Mouse (Mus musculus): ENCODE data around the gene Susd1.

The Susd1 gene

DNA sequence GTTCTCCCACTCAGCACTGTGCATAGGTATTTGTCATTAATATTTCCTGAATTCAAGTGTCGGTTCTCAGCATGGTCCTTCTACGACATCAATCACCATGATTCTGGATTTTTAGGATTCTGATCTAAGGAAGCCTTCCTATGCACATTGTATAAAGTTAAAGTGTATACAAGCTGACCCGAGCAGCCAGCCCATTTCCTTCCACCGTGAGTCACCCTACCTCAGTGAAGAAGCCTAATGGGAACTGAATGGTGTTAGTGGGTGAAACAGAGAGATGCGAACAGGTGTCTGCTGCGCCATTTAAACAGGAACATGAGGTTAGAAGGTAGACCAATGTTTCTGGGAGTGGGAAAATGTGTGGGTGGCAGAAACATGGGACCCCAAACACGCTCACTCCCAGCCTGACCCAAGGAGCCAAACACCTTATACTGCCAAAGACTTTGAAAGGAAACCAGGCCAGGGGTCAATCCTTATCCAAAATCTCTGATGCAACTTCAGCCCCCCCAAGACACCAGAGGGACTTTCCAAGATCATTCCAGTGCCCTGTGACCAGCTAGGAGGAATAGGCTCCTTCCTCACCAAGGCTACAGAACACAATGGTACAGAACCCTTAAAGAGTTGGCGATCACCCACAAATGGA is 99.4 kb downstream of the Susd1 start:
- DNase-seq (ENCODE audit: low read depth): no peak

- DNase-seq (ENCODE audit: low read depth): no peak
Observed at GRCm38 (mm10) chr4:59337533-59337885, 100.9 kb downstream of the Susd1 start.

DNA sequence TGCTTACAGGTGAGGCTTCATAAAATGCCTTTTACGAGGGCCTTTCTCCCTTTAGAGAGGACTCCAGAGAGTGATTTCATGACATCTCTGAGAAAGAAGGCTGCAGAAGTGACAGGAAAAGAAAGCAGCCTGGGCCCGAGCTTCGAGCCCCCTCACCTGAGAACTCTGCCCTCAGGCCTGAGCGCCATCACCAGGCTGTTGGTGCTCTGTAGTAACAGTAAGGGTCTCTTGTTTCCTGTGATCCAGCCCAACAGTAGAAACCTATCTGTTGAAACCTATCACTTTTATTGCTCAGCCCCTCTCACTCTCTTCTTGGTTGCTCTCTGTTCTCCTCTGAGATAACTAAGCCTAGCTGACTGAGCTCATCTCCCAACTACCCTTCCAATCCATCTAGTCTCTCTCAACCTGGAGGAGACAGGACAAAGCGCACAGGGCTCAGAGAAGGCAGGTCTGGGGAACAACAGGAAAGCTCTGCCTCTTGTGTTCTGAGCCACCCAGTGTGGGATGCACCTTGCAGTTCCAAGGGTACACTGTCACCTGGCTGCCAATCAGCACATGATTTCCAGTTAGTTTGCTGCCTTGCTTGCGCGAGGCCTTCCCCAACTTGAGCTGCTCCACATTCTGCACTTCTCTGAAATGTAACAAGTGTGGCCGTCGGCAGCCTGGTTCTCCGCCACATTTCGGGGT is 101.4 kb downstream of the Susd1 start:
- no peak for DNase-seq (ENCODE audit: low read depth)

- DNase-seq (ENCODE audit: low read depth): no peak
Observed at GRCm38 (mm10) chr4:59336439-59336809, 102.0 kb downstream of the Susd1 start.

GRCm38 (mm10) chr4:59335616-59336438 is 102.6 kb downstream of the Susd1 start:
- no peak for DNase-seq (ENCODE audit: low read depth)

DNA sequence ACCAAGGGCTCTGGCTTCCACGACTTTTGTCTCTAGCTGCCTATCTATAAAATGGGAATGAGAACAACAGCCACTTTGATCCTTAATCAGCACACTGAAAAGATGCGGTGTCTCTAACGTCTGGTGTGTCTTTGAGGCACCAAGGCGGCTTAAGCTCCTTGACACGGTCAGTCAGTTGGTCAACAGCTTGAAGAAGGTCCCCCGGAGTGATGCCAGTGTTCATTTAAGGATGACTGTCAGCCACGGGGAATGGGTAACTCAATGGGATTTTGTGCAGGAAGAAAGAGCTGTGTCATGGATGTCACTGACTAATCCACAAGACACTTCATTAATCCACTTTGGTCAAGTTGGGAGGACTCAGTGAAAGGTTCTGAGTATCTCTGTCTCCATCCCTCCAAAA is 103.3 kb downstream of the Susd1 start:
- DNase-seq (ENCODE audit: low read depth): no peak

- no peak for DNase-seq (ENCODE audit: low read depth)
Observed at GRCm38 (mm10) chr4:59334236-59334635, 104.2 kb downstream of the Susd1 start.

DNA sequence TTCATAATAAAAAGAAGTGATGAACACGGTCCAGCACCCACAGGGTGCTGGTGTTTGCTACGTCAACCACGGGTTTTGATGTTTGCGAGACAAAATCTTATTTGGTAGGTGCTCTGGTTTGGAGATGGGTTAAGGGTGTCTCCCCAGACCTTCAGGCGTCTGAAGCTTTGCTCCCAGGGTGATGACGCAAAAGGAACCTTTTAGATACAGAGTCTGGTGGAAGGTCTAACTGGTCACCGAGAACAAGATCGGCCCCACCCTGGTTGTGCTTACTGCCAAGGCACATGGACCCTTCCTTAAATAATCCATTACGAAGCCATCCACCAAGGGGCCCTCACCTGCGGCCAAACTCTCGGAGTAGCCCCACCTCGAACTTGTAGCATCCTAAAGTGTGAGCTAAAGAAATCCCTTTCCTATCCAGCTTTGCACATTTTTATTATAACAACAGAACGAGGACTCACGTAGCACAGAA is 105.0 kb downstream of the Susd1 start:
- no peak for DNase-seq (ENCODE audit: low read depth)

DNA sequence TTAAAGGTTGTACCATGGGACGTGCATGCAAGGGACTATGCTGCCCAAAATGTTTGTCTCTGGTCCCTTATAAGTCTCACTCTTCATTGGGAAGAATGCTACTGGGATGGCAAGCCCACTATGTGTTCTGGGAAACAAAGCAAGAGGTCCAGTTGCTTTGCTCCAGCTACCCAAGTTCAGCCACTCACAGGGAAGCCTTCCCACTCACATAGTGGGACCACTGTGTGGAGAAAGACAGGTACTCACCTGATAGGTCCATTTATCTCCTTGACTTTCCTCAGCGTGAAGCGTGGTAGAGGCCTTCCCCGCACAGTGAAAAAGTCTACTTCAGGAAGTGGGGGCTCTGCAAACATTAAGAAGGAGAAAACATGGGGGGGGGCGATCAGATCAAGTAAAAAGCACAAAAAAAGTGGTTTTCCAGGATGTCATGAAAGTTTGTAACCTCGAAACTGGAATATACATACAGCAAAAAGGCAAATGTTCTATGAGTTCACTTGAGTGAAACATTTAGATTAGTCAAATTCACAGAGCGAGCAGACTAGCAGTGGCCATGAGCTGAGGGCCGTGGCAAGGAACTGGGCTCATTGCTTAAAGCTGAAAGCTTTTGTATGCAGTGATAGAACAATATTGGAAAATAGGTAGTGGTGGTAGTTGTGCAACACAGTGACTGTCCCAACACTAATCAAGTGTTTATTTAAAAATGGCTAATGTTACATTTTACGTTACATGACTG is 105.6 kb downstream of the Susd1 start:
- DNase-seq (ENCODE audit: low read depth): no peak

- DNase-seq (ENCODE audit: low read depth): no peak
Observed at GRCm38 (mm10) chr4:59332089-59332488, 106.3 kb downstream of the Susd1 start.

DNA sequence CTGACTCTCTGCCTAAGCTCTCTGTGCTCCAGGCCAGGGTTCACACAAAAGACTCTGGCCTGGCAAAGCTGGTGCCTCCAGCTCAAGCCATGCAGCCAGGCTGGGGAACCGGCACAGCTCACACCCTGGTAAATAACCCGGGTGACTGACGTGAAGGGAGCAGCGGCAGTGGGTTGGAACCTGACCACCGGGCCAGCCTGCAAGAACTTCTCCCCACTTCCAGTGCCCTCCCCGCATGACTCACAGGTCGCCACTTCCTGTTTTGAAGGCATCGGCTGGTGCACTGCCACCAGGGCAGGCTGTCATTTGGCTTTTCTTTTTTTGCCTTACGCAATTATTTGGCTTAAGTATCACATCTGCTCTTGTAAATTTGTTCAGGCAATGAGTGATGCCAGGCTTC is 106.8 kb downstream of the Susd1 start:
- DNase-seq (ENCODE audit: low read depth): peak; percentile 78

GRCm38 (mm10) chr4:59330961-59331604 is 107.3 kb downstream of the Susd1 start:
- DNase-seq (ENCODE audit: low read depth): no peak

DNA sequence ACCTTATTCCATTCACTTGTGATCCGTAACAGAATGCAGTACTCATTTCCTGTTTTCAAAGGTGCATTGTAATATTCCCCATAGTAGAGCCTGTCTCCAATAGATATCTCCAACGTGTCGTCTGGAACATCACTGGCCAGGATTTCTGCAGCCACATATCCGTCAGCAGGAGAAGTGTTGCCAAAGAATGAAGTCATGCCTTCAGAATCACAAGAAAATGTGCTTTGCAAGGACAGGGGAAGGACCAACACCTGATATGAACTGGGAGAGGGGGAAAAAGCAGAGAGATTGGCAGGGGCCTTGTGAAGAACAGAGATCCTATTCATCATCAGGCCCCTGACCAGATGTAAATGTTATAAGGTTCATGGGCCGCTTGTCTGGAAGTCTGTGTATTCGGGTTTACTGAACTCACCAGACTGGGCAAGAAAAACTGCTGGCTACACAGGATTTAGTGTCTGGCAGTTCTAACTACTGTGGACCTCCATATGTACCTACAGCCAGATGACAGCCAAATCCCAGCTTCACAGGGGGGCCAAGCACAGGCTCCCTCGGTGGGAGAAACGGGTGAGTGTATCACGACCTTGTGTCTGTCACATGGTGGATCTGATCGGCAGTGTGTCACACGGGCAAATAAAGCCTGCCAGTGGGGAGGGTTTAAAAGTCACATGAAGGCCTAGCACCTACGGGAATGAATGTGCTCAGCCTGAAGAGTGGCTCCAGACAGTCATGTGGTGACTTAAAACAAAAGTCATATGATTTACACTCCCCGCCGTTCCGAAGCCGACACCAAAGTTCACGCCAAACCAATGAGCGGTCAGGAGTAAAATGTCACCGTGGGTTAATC is 108.8 kb downstream of the Susd1 start:
- no peak for DNase-seq (ENCODE audit: low read depth)

DNA sequence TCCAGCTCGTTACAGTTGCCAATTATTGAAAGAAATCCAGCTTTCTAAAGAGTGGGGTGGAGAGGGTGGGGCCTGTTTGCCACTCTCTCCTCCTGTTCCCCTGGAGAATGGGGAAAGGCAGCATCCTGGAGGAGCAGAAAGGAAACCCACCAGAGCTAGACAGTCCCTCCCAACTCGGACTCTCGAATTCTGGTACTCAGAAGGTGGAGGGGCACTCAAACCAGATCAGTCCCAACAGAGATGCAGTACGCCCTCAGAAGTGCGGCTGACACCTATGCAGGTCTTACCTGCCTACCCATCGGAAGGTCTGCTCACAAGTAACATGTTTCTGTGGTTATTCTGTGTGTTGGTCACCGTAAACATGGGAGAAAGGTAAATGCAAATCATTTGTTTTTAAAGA is 109.6 kb downstream of the Susd1 start:
- no peak for DNase-seq (ENCODE audit: low read depth)

GRCm38 (mm10) chr4:59327986-59328385 is 110.4 kb downstream of the Susd1 start:
- DNase-seq (ENCODE audit: low read depth): no peak

GRCm38 (mm10) chr4:59326031-59326760 is 112.2 kb downstream of the Susd1 start:
- no peak for DNase-seq (ENCODE audit: low read depth)

- DNase-seq (ENCODE audit: low read depth): no peak
Observed at GRCm38 (mm10) chr4:59324317-59324716, 114.1 kb downstream of the Susd1 start.

DNA sequence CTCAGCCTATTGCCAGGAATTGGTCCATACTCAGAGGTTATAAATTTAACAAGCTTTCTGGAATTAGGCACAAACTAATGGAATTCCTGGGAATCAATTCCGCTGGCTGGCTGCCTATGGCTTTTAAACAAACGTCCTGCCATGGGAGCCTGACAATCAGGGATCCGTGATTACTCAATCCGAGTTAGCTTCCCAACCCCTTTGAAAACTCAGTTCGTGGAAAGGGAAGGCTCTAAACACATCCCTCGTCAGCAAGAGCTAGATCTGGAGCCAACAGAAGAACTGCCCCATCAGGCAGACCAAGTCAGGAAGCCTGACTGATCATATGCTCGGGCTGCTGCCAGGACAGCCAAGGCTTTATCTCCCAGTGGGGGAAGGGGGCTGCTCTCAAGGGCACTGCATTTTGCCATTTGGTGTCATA is 115.2 kb downstream of the Susd1 start:
- DNase-seq (ENCODE audit: low read depth): no peak

GRCm38 (mm10) chr4:59322733-59323132 is 115.7 kb downstream of the Susd1 start:
- DNase-seq (ENCODE audit: low read depth): no peak

GRCm38 (mm10) chr4:59322056-59322455 is 116.4 kb downstream of the Susd1 start:
- no peak for DNase-seq (ENCODE audit: low read depth)

All from c-Kit-positive CD71-negative TER-119-negative erythroid progenitor cells, embryonic 14.5 days (primary cell).